24 mouse cellular contexts compared by ENCODE assay signal in genomic region chr8:122767229-122767628, GRCm38 (mm10). TPM values are rescaled to one million over a fixed set of nuclear protein-coding genes. Genes with fewer than 3 reads are reported as not detected.
DNase-seq lines count a peak whose midpoint lies in the region; ATAC-seq and TF ChIP-seq lines count a peak whose summit lies in the region.
"Had no signal": no experiment of that assay in that cellular context is flagged by ENCODE, and none has a peak within 500 bp of the region (broad histone marks: within the 10 kb centered on the region; RNA-seq: fewer than 3 reads in every experiment).

No protein-coding gene starts in this region.

- no peak overlapping the region for H3K9ac ChIP-seq in midbrain, embryonic 12.5 days (replicated peaks)
- H3K9ac ChIP-seq in midbrain, embryonic 15.5 days = no peak overlapping the region
- H3K9ac ChIP-seq: forebrain, embryonic 15.5 days; heart, embryonic 13.5 days; liver, embryonic 12.5 days; liver, postnatal 0 days had no signal

- H3K27me3 ChIP-seq in midbrain, embryonic 12.5 days = peaks cover 19% of the 10 kb centered on the region; the same call in 1 of the 2 replicates
- H3K27me3 ChIP-seq in midbrain, embryonic 15.5 days (replicated peaks) = 0 out of 2 replicates have a peak, but pooled peaks cover 7% of the 10 kb centered on the region
- peaks cover 81% of the 10 kb centered on the region for H3K27me3 ChIP-seq in G1E (ENCODE audit: insufficient read depth, low read length)
- H3K27me3 ChIP-seq in megakaryocyte, embryonic 14.5 days (replicated peaks) = peaks cover 76% of the 10 kb centered on the region
- H3K27me3 ChIP-seq: forebrain, embryonic 15.5 days had no signal

- no peaks in the 10 kb centered on the region for H3K9me3 ChIP-seq in midbrain, embryonic 12.5 days
- H3K9me3 ChIP-seq in midbrain, embryonic 15.5 days = no peaks in the 10 kb centered on the region
- H3K9me3 ChIP-seq in G1E (replicated peaks) = no peaks in the 10 kb centered on the region
- H3K9me3 ChIP-seq in megakaryocyte, embryonic 14.5 days = no peaks in the 10 kb centered on the region
- H3K9me3 ChIP-seq: forebrain, embryonic 15.5 days; heart, embryonic 13.5 days; liver, embryonic 12.5 days had no signal

- H3K36me3 ChIP-seq in midbrain, embryonic 12.5 days = no peaks in the 10 kb centered on the region
- H3K36me3 ChIP-seq in midbrain, embryonic 15.5 days (replicated peaks) = no peaks in the 10 kb centered on the region
- no peaks in the 10 kb centered on the region for H3K36me3 ChIP-seq in G1E (replicated peaks)
- H3K36me3 ChIP-seq in megakaryocyte, embryonic 14.5 days (replicated peaks; ENCODE audit: low read length) = no peaks in the 10 kb centered on the region
- H3K36me3 ChIP-seq: forebrain, embryonic 15.5 days; heart, embryonic 13.5 days; liver, embryonic 12.5 days had no signal

- ATAC-seq in midbrain, embryonic 12.5 days (ENCODE audit: low FRiP score, low read depth) = peak; percentile 34; the same call in 1 of the 2 replicates
- no peak for ATAC-seq in midbrain, embryonic 15.5 days (replicated peaks)
- ATAC-seq in G1E (ENCODE audit: extremely low read depth, insufficient number of reproducible peaks, low FRiP score, poor library complexity, severe bottlenecking) = peak; percentile 45
- ATAC-seq in cerebellum, adult (ENCODE audit: insufficient number of reproducible peaks, low FRiP score, low TSS enrichment) = no peak
- ATAC-seq in erythroblast, adult 5-6 weeks (replicated peaks; ENCODE audit: low FRiP score, poor library complexity, severe bottlenecking) = no peak
- ATAC-seq: forebrain, embryonic 15.5 days; intestine, embryonic 16.5 days; liver, embryonic 12.5 days had no signal

- TF ChIP-seq CTCF in G1E (IDR thresholded peaks at IDR 0.05; ENCODE audit: low read depth, low read length) = no peak
- no peak for TF ChIP-seq CTCF in brain, embryonic 14.5 days (IDR thresholded peaks at IDR 0.05; ENCODE audit: borderline replicate concordance, extremely low read depth, insufficient read depth, insufficient read length)

- H3K27ac ChIP-seq in midbrain, embryonic 12.5 days (replicated peaks) = peak overlapping the region; percentile 25; the same call in 1 of the 2 replicates
- no peak overlapping the region for H3K27ac ChIP-seq in midbrain, embryonic 15.5 days
- H3K27ac ChIP-seq: forebrain, embryonic 15.5 days; heart, adult 2 months; heart, embryonic 13.5 days; kidney, postnatal 0 days; liver, embryonic 12.5 days had no signal

- H3K4me3 ChIP-seq in midbrain, embryonic 12.5 days = no peak overlapping the region
- no peak overlapping the region for H3K4me3 ChIP-seq in midbrain, embryonic 15.5 days
- no peak overlapping the region for H3K4me3 ChIP-seq in G1E (ENCODE audit: low read depth, low read length)
- H3K4me3 ChIP-seq in megakaryocyte, embryonic 14.5 days (replicated peaks) = peak overlapping the region; percentile 64
- H3K4me3 ChIP-seq: forebrain, embryonic 15.5 days; heart, adult 2 months; heart, embryonic 13.5 days; liver, embryonic 12.5 days had no signal

- WGBS in midbrain, embryonic 12.5 days = 49% methylated on average over 9 of the region's 9 CpGs
- WGBS in midbrain, embryonic 15.5 days = 26% methylated on average over 9 of the region's 9 CpGs

- no peak for TF ChIP-seq POLR2A in brain, embryonic 14.5 days (IDR thresholded peaks at IDR 0.05; ENCODE audit: borderline replicate concordance, extremely low read depth, insufficient read depth, insufficient read length, poor library complexity, severe bottlenecking)

- H3K4me1 ChIP-seq in midbrain, embryonic 12.5 days = 0 out of 2 replicates have a peak, but pooled peaks cover 8% of the 10 kb centered on the region
- peaks cover 7% of the 10 kb centered on the region; the same call in 1 of the 2 replicates for H3K4me1 ChIP-seq in midbrain, embryonic 15.5 days
- peaks cover 55% of the 10 kb centered on the region for H3K4me1 ChIP-seq in G1E (ENCODE audit: insufficient read depth, low read depth, low read length)
- peaks cover 59% of the 10 kb centered on the region for H3K4me1 ChIP-seq in megakaryocyte, embryonic 14.5 days

- no peak for DNase-seq in G1E (ENCODE audit: low spot score)
- peak; percentile 14 for DNase-seq in brain, embryonic 14.5 days (ENCODE audit: low read depth)
- DNase-seq: B cell, adult 2 months; cerebellum, adult 2 months; cerebellum, postnatal 14 days; gastrocnemius, postnatal 36 days; heart, postnatal 10 days; kidney, adult 8-10 months; layer of hippocampus, postnatal 36 days; liver, postnatal 0 days; lung, postnatal 36 days; right cerebral cortex, postnatal 4 days; thymus, postnatal 4 days had no signal

- no peak overlapping the region for H3K4me2 ChIP-seq in midbrain, embryonic 12.5 days (replicated peaks)
- no peak overlapping the region for H3K4me2 ChIP-seq in midbrain, embryonic 15.5 days
- H3K4me2 ChIP-seq: forebrain, embryonic 15.5 days; heart, embryonic 13.5 days; liver, embryonic 12.5 days had no signal

RNA-seq across cellular contexts. Expression of gene Acsf3, which starts 8.1 kb away (rescaled TPM):
- 16.9 and 17.3 TPM in 2 replicates for polyA plus RNA-seq in midbrain, embryonic 12.5 days (2016; fragmentation: Nextera tagmentation; extraction: Ambion mirVana)
- 16.4 and 18.3 TPM in 2 replicates for polyA plus RNA-seq in midbrain, embryonic 15.5 days (2015; fragmentation: Nextera tagmentation; extraction: Ambion mirVana)
- not detected in 2 replicates for total RNA-seq in G1E (2014; fragmentation: Nextera tagmentation)
- total RNA-seq in G1E (2017) = 0.41 and 0.49 TPM in 2 replicates
- 0.63 and 0.74 TPM in 2 replicates for polyA plus RNA-seq in G1E (2012)
- 18.9 and 19.5 TPM in 2 replicates for polyA plus RNA-seq in brain, embryonic 14.5 days (2012; rRNA removed)
- 9.9 and 23.1 TPM in 2 replicates for polyA plus RNA-seq in megakaryocyte, embryonic 14.5 days (2012; ENCODE audit: insufficient read depth, low replicate concordance)
- total RNA-seq in erythroblast, adult 5-6 weeks (2015; ENCODE audit: low replicate concordance) = 3.3 TPM in 1 of 2 replicates, not detected in the other
- 1.7 and 5.2 TPM in 2 replicates for total RNA-seq in erythroblast, adult 5-6 weeks (2017; ENCODE audit: low replicate concordance)

Comparison
In these comparisons a context has a peak if more than half of its experiments do, and no peak if none do; other contexts are left out.
1. ATAC-seq: peak in midbrain, embryonic 12.5 days (single experiment) and G1E (single experiment); none in midbrain, embryonic 15.5 days (single experiment), cerebellum, adult (single experiment) and erythroblast, adult 5-6 weeks (single experiment).